Mouse (Mus musculus): ENCODE data around the gene Cbr4.

GRCm38 (mm10) chr8:61459763-61460162, 27.8 kb upstream of the Cbr4 start:
- TF ChIP-seq CTCF (IDR thresholded peaks at IDR 0.05; ENCODE audit: borderline replicate concordance, insufficient read depth, low read length) (no peak), POLR2A (IDR thresholded peaks at IDR 0.05; ENCODE audit: low read depth, low read length) (no peak)
